Mouse (Mus musculus): ENCODE measurements around the gene Skor1. TPM values are rescaled to one million over a fixed set of nuclear protein-coding genes. Genes with fewer than 3 reads are reported as not detected.

Gene Skor1
- polyA plus RNA-seq (2014; fragmentation: Nextera tagmentation; extraction: Ambion mirVana), result 5.0 TPM in 2 replicates

GRCm38 (mm10) chr9:63148410-63149371, at the start of gene Skor1:
Gene Skor1, minus strand, starts transcription at chr9:63148961.
- DNase-seq (peak; percentile 49), ATAC-seq (ENCODE audit: low FRiP score, low TSS enrichment) (no peak)
- peaks cover 19% of the 10 kb centered on the region for H3K4me1 ChIP-seq (ENCODE audit: control insufficient read depth, insufficient read depth, low read length)
- H3K9ac ChIP-seq (replicated peaks; ENCODE audit: low read length), result peak within 1 kb of the TSS; percentile 17; the same call in 1 of the 2 replicates
- 0 out of 2 replicates have a peak within 1 kb of the TSS, but pooled peaks have one; percentile 17 for H3K27ac ChIP-seq (replicated peaks; ENCODE audit: low read depth, low read length)
- H3K27me3 ChIP-seq (ENCODE audit: control insufficient read depth, insufficient read depth, low read length), result peaks cover 98% of the 10 kb centered on the region
- no peaks in the 10 kb centered on the region for H3K36me3 ChIP-seq (ENCODE audit: control insufficient read depth, insufficient read depth, low read length)
- H3K9me3 ChIP-seq (ENCODE audit: control insufficient read depth, low read length), result no peaks in the 10 kb centered on the region
- WGBS, result 1% methylated on average over 76 of the region's 108 CpGs
- peak within 1 kb of the TSS; percentile 38 for H3K4me3 ChIP-seq (replicated peaks; ENCODE audit: low read depth, low read length)
- H3K4me2 ChIP-seq (ENCODE audit: low read length), result peak within 1 kb of the TSS; percentile 68

- Histone ChIP-seq H3K27ac (replicated peaks; ENCODE audit: low read depth, low read length) (no peak overlapping the region), H3K9me3 (ENCODE audit: control insufficient read depth, low read length) (no peaks in the 10 kb centered on the region), H3K4me2 (ENCODE audit: low read length) (peak overlapping the region; percentile 3; the same call in 1 of the 2 replicates), H3K4me1 (ENCODE audit: control insufficient read depth, insufficient read depth, low read length) (peaks cover 20% of the 10 kb centered on the region), H3K4me3 (replicated peaks; ENCODE audit: low read depth, low read length) (no peak overlapping the region), H3K36me3 (ENCODE audit: control insufficient read depth, insufficient read depth, low read length) (no peaks in the 10 kb centered on the region; the same call in 1 of the 2 replicates), H3K9ac (replicated peaks; ENCODE audit: low read length) (no peak overlapping the region; the same call in 1 of the 2 replicates), H3K27me3 (ENCODE audit: control insufficient read depth, insufficient read depth, low read length) (no peaks in the 10 kb centered on the region)
- ATAC-seq (ENCODE audit: low FRiP score, low TSS enrichment), result no peak
- WGBS, result 15% methylated on average over 8 of the region's 8 CpGs
- DNase-seq, result no peak
Measured at GRCm38 (mm10) chr9:63197252-63197651, 48.5 kb upstream of the Skor1 start.

- ATAC-seq (ENCODE audit: low FRiP score, low TSS enrichment), result no peak
- peaks cover 20% of the 10 kb centered on the region for H3K4me1 ChIP-seq (ENCODE audit: control insufficient read depth, insufficient read depth, low read length)
- H3K27ac ChIP-seq (replicated peaks; ENCODE audit: low read depth, low read length), result no peak overlapping the region
- no peak overlapping the region for H3K9ac ChIP-seq (replicated peaks; ENCODE audit: low read length)
- H3K27me3 ChIP-seq (ENCODE audit: control insufficient read depth, insufficient read depth, low read length), result no peaks in the 10 kb centered on the region
- WGBS, result 61% methylated on average over 8 of the region's 8 CpGs
- DNase-seq, result no peak
- no peaks in the 10 kb centered on the region for H3K9me3 ChIP-seq (ENCODE audit: control insufficient read depth, low read length)
- no peak overlapping the region for H3K4me3 ChIP-seq (replicated peaks; ENCODE audit: low read depth, low read length)
- H3K36me3 ChIP-seq (ENCODE audit: control insufficient read depth, insufficient read depth, low read length), result no peaks in the 10 kb centered on the region; the same call in 1 of the 2 replicates
- H3K4me2 ChIP-seq (ENCODE audit: low read length), result no peak overlapping the region
Measured at GRCm38 (mm10) chr9:63196114-63196682, 47.4 kb upstream of the Skor1 start.

- ATAC-seq (ENCODE audit: low FRiP score, low TSS enrichment), result no peak
- Histone ChIP-seq H3K9ac (replicated peaks; ENCODE audit: low read length) (no peak overlapping the region), H3K27ac (replicated peaks; ENCODE audit: low read depth, low read length) (no peak overlapping the region), H3K27me3 (ENCODE audit: control insufficient read depth, insufficient read depth, low read length) (no peaks in the 10 kb centered on the region), H3K4me1 (ENCODE audit: control insufficient read depth, insufficient read depth, low read length) (peaks cover 20% of the 10 kb centered on the region), H3K4me3 (replicated peaks; ENCODE audit: low read depth, low read length) (no peak overlapping the region), H3K36me3 (ENCODE audit: control insufficient read depth, insufficient read depth, low read length) (no peaks in the 10 kb centered on the region; the same call in 1 of the 2 replicates), H3K4me2 (ENCODE audit: low read length) (no peak overlapping the region), H3K9me3 (ENCODE audit: control insufficient read depth, low read length) (no peaks in the 10 kb centered on the region)
- DNase-seq, result no peak
- WGBS, result 28% methylated on average over 4 of the region's 4 CpGs
Measured at GRCm38 (mm10) chr9:63195523-63195922, 46.8 kb upstream of the Skor1 start.

GRCm38 (mm10) chr9:63194791-63195190, 46.0 kb upstream of the Skor1 start:
- Histone ChIP-seq H3K27me3 (ENCODE audit: control insufficient read depth, insufficient read depth, low read length) (no peaks in the 10 kb centered on the region), H3K9ac (replicated peaks; ENCODE audit: low read length) (no peak overlapping the region), H3K27ac (replicated peaks; ENCODE audit: low read depth, low read length) (no peak overlapping the region), H3K9me3 (ENCODE audit: control insufficient read depth, low read length) (no peaks in the 10 kb centered on the region), H3K4me3 (replicated peaks; ENCODE audit: low read depth, low read length) (no peak overlapping the region), H3K4me1 (ENCODE audit: control insufficient read depth, insufficient read depth, low read length) (peaks cover 20% of the 10 kb centered on the region), H3K4me2 (ENCODE audit: low read length) (no peak overlapping the region), H3K36me3 (ENCODE audit: control insufficient read depth, insufficient read depth, low read length) (no peaks in the 10 kb centered on the region; the same call in 1 of the 2 replicates)
- WGBS, result 36% methylated on average over 9 of the region's 9 CpGs
- ATAC-seq (ENCODE audit: low FRiP score, low TSS enrichment) (no peak), DNase-seq (no peak)

- Histone ChIP-seq H3K4me3 (replicated peaks; ENCODE audit: low read depth, low read length) (no peak overlapping the region), H3K9ac (replicated peaks; ENCODE audit: low read length) (no peak overlapping the region), H3K27ac (replicated peaks; ENCODE audit: low read depth, low read length) (no peak overlapping the region), H3K4me1 (ENCODE audit: control insufficient read depth, insufficient read depth, low read length) (peaks cover 25% of the 10 kb centered on the region), H3K9me3 (ENCODE audit: control insufficient read depth, low read length) (no peaks in the 10 kb centered on the region), H3K27me3 (ENCODE audit: control insufficient read depth, insufficient read depth, low read length) (no peaks in the 10 kb centered on the region; the same call in 1 of the 2 replicates), H3K4me2 (ENCODE audit: low read length) (no peak overlapping the region), H3K36me3 (ENCODE audit: control insufficient read depth, insufficient read depth, low read length) (no peaks in the 10 kb centered on the region; the same call in 1 of the 2 replicates)
- ATAC-seq (ENCODE audit: low FRiP score, low TSS enrichment) (no peak), DNase-seq (no peak)
- 77% methylated on average over 4 of the region's 4 CpGs for WGBS
Measured at GRCm38 (mm10) chr9:63192809-63193208, 44.0 kb upstream of the Skor1 start.

GRCm38 (mm10) chr9:63187310-63187709, 38.5 kb upstream of the Skor1 start:
- 5% methylated on average over 7 of the region's 7 CpGs for WGBS
- no peak overlapping the region for H3K9ac ChIP-seq (replicated peaks; ENCODE audit: low read length)

GRCm38 (mm10) chr9:63185249-63185648, 36.5 kb upstream of the Skor1 start:
- no peak for DNase-seq
- no peak for ATAC-seq (ENCODE audit: low FRiP score, low TSS enrichment)
- Histone ChIP-seq H3K9ac (replicated peaks; ENCODE audit: low read length) (no peak overlapping the region), H3K27me3 (ENCODE audit: control insufficient read depth, insufficient read depth, low read length) (peaks cover 18% of the 10 kb centered on the region), H3K36me3 (ENCODE audit: control insufficient read depth, insufficient read depth, low read length) (no peaks in the 10 kb centered on the region), H3K4me1 (ENCODE audit: control insufficient read depth, insufficient read depth, low read length) (peaks cover 50% of the 10 kb centered on the region), H3K27ac (replicated peaks; ENCODE audit: low read depth, low read length) (no peak overlapping the region), H3K4me3 (replicated peaks; ENCODE audit: low read depth, low read length) (no peak overlapping the region), H3K9me3 (ENCODE audit: control insufficient read depth, low read length) (no peaks in the 10 kb centered on the region), H3K4me2 (ENCODE audit: low read length) (no peak overlapping the region)
- 66% methylated on average over 7 of the region's 7 CpGs for WGBS

More at GRCm38 (mm10) chr9:63187310-63187709, 38.5 kb upstream of the Skor1 start:
- Histone ChIP-seq H3K36me3 (ENCODE audit: control insufficient read depth, insufficient read depth, low read length) (no peaks in the 10 kb centered on the region), H3K4me3 (replicated peaks; ENCODE audit: low read depth, low read length) (no peak overlapping the region), H3K9me3 (ENCODE audit: control insufficient read depth, low read length) (no peaks in the 10 kb centered on the region), H3K4me2 (ENCODE audit: low read length) (no peak overlapping the region), H3K27ac (replicated peaks; ENCODE audit: low read depth, low read length) (no peak overlapping the region), H3K27me3 (ENCODE audit: control insufficient read depth, insufficient read depth, low read length) (peaks cover 18% of the 10 kb centered on the region), H3K4me1 (ENCODE audit: control insufficient read depth, insufficient read depth, low read length) (peaks cover 35% of the 10 kb centered on the region)
- DNase-seq, result no peak
- ATAC-seq (ENCODE audit: low FRiP score, low TSS enrichment), result no peak
